Mouse (Mus musculus): ENCODE measurements around the gene Tmem132b. TPM values are rescaled to one million over a fixed set of nuclear protein-coding genes. Genes with fewer than 3 reads are reported as not detected.

Gene Tmem132b
- polyA plus RNA-seq, 1 experiment from 2014 or later, result 0.11 TPM

DNA sequence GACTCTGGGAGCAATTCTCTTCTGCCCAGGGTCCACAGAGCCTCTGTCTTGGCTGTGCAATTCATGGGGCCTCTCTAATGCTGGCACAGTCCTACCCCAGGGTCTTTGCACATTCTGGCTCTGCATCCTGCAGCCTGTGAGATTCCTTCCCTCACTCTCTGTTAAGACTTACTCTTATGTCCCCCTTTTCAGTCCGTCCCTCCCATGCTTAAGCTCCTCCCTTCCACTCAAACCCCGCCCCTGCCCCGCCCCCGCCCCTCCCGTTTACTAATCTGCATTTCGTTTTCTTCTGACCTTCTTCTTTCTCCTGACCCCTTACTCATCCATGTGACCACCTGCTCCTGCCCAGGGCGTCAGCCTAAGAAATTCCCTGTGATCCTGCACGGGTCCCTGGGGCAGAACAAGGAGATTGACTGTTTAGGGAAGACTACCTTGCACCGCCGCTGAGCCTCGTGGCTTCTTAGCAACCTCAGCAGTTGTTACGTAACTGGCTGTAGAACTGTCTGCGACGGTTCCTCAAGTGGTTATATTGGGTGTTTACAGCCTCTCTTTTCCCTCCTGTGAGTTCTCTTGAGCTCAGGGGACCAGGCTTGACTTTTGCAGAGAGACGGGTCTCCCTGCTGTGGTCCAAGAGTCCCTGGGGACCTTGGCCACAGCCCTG is 10.5 kb upstream of the Tmem132b start:
- peaks cover 12% of the 10 kb centered on the region; the same call in 1 of the 2 replicates for H3K36me3 ChIP-seq
- no peak overlapping the region for H3K9ac ChIP-seq
- no peak overlapping the region for H3K27ac ChIP-seq
- H3K9me3 ChIP-seq, result no peaks in the 10 kb centered on the region
- H3K4me3 ChIP-seq, result no peak overlapping the region
- H3K27me3 ChIP-seq, result no peaks in the 10 kb centered on the region
- no peak for ATAC-seq (ENCODE audit: borderline replicate concordance, extremely low read depth, low FRiP score, low TSS enrichment)
- WGBS, result 18% methylated on average over 15 of the region's 15 CpGs
- peak overlapping the region; percentile 11; the same call in 1 of the 2 replicates for H3K4me2 ChIP-seq
- no peaks in the 10 kb centered on the region for H3K4me1 ChIP-seq

DNA sequence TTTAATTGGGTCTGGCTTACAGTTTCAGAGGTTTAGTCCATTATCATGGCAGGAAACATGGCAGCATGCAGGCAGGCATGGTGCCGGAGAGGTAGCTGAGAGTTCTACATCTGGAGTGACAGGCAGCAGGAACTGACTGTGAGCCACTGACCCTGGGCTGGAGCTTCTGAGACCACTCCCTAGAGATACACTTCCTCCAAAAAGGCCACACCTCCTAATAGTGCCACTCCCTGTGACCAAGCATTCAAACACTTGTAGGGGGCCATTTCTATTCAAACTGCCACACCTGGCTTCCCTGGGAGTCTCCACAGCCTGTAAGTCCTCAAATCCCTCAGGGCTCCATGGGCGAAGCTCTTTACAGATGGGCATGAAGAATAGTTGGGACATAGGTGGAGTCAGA is 8.2 kb upstream of the Tmem132b start:
- Histone ChIP-seq H3K4me2 (no peak overlapping the region), H3K27ac (no peak overlapping the region), H3K4me1 (no peaks in the 10 kb centered on the region), H3K4me3 (no peak overlapping the region), H3K36me3 (no peaks in the 10 kb centered on the region), H3K9me3 (no peaks in the 10 kb centered on the region), H3K27me3 (peaks cover under 1% of the 10 kb centered on the region; the same call in 1 of the 2 replicates), H3K9ac (no peak overlapping the region)
- ATAC-seq (ENCODE audit: borderline replicate concordance, extremely low read depth, low FRiP score, low TSS enrichment), result no peak
- 70% methylated on average over 2 of the region's 2 CpGs for WGBS

- Histone ChIP-seq H3K27ac (no peak overlapping the region), H3K4me1 (no peaks in the 10 kb centered on the region), H3K27me3 (peaks cover 21% of the 10 kb centered on the region), H3K4me2 (no peak overlapping the region), H3K9me3 (no peaks in the 10 kb centered on the region), H3K36me3 (no peaks in the 10 kb centered on the region), H3K4me3 (no peak overlapping the region), H3K9ac (no peak overlapping the region)
- 52% methylated on average over 5 of the region's 5 CpGs for WGBS
- ATAC-seq (ENCODE audit: borderline replicate concordance, extremely low read depth, low FRiP score, low TSS enrichment), result no peak
Observed at GRCm38 (mm10) chr5:125525516-125525915, 6.1 kb upstream of the Tmem132b start.

DNA sequence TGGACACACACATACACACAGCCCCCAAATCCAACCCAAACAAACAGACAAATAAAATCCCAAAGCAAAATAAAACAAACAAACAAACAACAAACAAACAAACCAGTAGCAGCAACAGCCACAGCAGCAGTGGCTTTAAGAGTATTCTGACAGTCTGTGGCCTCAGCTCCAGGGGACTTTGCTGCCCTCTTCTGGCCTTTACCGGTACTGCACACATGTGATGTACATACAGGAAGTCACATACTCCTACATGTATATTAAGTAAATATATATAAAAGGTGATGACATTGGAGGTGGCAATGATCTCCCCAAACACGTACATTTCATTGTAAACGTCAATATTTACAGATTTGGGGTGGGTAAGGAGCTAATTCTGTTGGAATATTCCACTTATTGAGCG is 5.1 kb upstream of the Tmem132b start:
- Histone ChIP-seq H3K9me3 (no peaks in the 10 kb centered on the region), H3K4me1 (peaks cover under 1% of the 10 kb centered on the region; the same call in 1 of the 2 replicates), H3K36me3 (no peaks in the 10 kb centered on the region), H3K27ac (no peak overlapping the region), H3K9ac (no peak overlapping the region), H3K27me3 (peaks cover 29% of the 10 kb centered on the region), H3K4me2 (no peak overlapping the region), H3K4me3 (no peak overlapping the region)
- 72% methylated on average over 4 of the region's 4 CpGs for WGBS
- ATAC-seq (ENCODE audit: borderline replicate concordance, extremely low read depth, low FRiP score, low TSS enrichment), result no peak

- Histone ChIP-seq H3K4me3 (no peak overlapping the region), H3K36me3 (no peaks in the 10 kb centered on the region), H3K9ac (no peak overlapping the region), H3K27ac (no peak overlapping the region), H3K27me3 (peaks cover 55% of the 10 kb centered on the region), H3K9me3 (no peaks in the 10 kb centered on the region), H3K4me1 (peaks cover 10% of the 10 kb centered on the region; the same call in 1 of the 2 replicates), H3K4me2 (no peak overlapping the region)
- WGBS, result 3% methylated on average over 5 of the region's 5 CpGs
- no peak for ATAC-seq (ENCODE audit: borderline replicate concordance, extremely low read depth, low FRiP score, low TSS enrichment)
Observed at GRCm38 (mm10) chr5:125529109-125529508, 2.5 kb upstream of the Tmem132b start.

- Histone ChIP-seq H3K27me3 (peaks cover 82% of the 10 kb centered on the region), H3K27ac (no peak overlapping the region), H3K4me2 (peak overlapping the region; percentile 79), H3K36me3 (no peaks in the 10 kb centered on the region), H3K4me1 (peaks cover 10% of the 10 kb centered on the region; the same call in 1 of the 2 replicates), H3K4me3 (peak overlapping the region; percentile 40), H3K9ac (no peak overlapping the region), H3K9me3 (no peaks in the 10 kb centered on the region)
- ATAC-seq (ENCODE audit: borderline replicate concordance, extremely low read depth, low FRiP score, low TSS enrichment), result peak; percentile 52; the same call in 1 of the 2 replicates
- WGBS, result 0% methylated on average over 30 of the region's 30 CpGs
Observed at GRCm38 (mm10) chr5:125532191-125532544, 594 bp downstream of the Tmem132b start.

- ATAC-seq (ENCODE audit: borderline replicate concordance, extremely low read depth, low FRiP score, low TSS enrichment), result no peak
- Histone ChIP-seq H3K9me3 (no peaks in the 10 kb centered on the region), H3K9ac (no peak overlapping the region), H3K4me3 (peak overlapping the region; percentile 40), H3K4me2 (peak overlapping the region; percentile 79), H3K4me1 (peaks cover 10% of the 10 kb centered on the region; the same call in 1 of the 2 replicates), H3K27me3 (peaks cover 87% of the 10 kb centered on the region), H3K36me3 (no peaks in the 10 kb centered on the region), H3K27ac (no peak overlapping the region)
- WGBS, result under 1% methylated on average over 43 of the region's 64 CpGs
Observed at GRCm38 (mm10) chr5:125532545-125533224, 1.1 kb downstream of the Tmem132b start.

GRCm38 (mm10) chr5:125533225-125533900 is 1.8 kb downstream of the Tmem132b start:
- Histone ChIP-seq H3K27ac (no peak overlapping the region), H3K4me2 (peak overlapping the region; percentile 79), H3K9ac (no peak overlapping the region), H3K4me1 (peaks cover 10% of the 10 kb centered on the region; the same call in 1 of the 2 replicates), H3K27me3 (peaks cover 86% of the 10 kb centered on the region), H3K4me3 (no peak overlapping the region), H3K36me3 (no peaks in the 10 kb centered on the region), H3K9me3 (no peaks in the 10 kb centered on the region)
- WGBS, result 1% methylated on average over 24 of the region's 24 CpGs
- no peak for ATAC-seq (ENCODE audit: borderline replicate concordance, extremely low read depth, low FRiP score, low TSS enrichment)

- H3K4me3 ChIP-seq, result no peak overlapping the region
- H3K36me3 ChIP-seq, result no peaks in the 10 kb centered on the region
- H3K9me3 ChIP-seq, result no peaks in the 10 kb centered on the region
- no peak overlapping the region for H3K27ac ChIP-seq
- H3K4me1 ChIP-seq, result peaks cover 10% of the 10 kb centered on the region; the same call in 1 of the 2 replicates
- WGBS, result 8% methylated on average over 7 of the region's 7 CpGs
- H3K27me3 ChIP-seq, result peaks cover 79% of the 10 kb centered on the region
- H3K4me2 ChIP-seq, result no peak overlapping the region
- no peak for ATAC-seq (ENCODE audit: borderline replicate concordance, extremely low read depth, low FRiP score, low TSS enrichment)
- no peak overlapping the region for H3K9ac ChIP-seq
Observed at GRCm38 (mm10) chr5:125534168-125534610, 2.6 kb downstream of the Tmem132b start.

GRCm38 (mm10) chr5:125534611-125535324 is 3.2 kb downstream of the Tmem132b start:
- Histone ChIP-seq H3K27ac (no peak overlapping the region), H3K4me2 (no peak overlapping the region), H3K9me3 (no peaks in the 10 kb centered on the region), H3K9ac (no peak overlapping the region), H3K36me3 (no peaks in the 10 kb centered on the region), H3K27me3 (peaks cover 73% of the 10 kb centered on the region), H3K4me1 (peaks cover 10% of the 10 kb centered on the region; the same call in 1 of the 2 replicates), H3K4me3 (no peak overlapping the region)
- WGBS, result 2% methylated on average over 26 of the region's 26 CpGs
- no peak for ATAC-seq (ENCODE audit: borderline replicate concordance, extremely low read depth, low FRiP score, low TSS enrichment)

- H3K36me3 ChIP-seq, result no peaks in the 10 kb centered on the region
- WGBS, result 86% methylated on average over 2 of the region's 2 CpGs
Observed at GRCm38 (mm10) chr5:125545090-125545489, 13.5 kb downstream of the Tmem132b start.

More at GRCm38 (mm10) chr5:125545090-125545489, 13.5 kb downstream of the Tmem132b start:
- Histone ChIP-seq H3K9me3 (no peaks in the 10 kb centered on the region), H3K27ac (no peak overlapping the region), H3K27me3 (no peaks in the 10 kb centered on the region), H3K4me2 (no peak overlapping the region), H3K4me3 (no peak overlapping the region), H3K9ac (no peak overlapping the region), H3K4me1 (no peaks in the 10 kb centered on the region)
- ATAC-seq (ENCODE audit: borderline replicate concordance, extremely low read depth, low FRiP score, low TSS enrichment), result no peak

Data from lung, embryonic 15.5 days (tissue).